Mouse (Mus musculus) testis, postnatal 14 days (tissue): ENCODE results near the gene Tmem131l.
A peak's percentile ranks its signal among the peaks of the same experiment; 100 is the strongest.

ENCODE experiments used
- DNase-seq: peaks from one replicate; pipeline ENCODE4 v3.0.0; 2021; ENCODE audit warnings: low spot score

The Tmem131l gene

DNA sequence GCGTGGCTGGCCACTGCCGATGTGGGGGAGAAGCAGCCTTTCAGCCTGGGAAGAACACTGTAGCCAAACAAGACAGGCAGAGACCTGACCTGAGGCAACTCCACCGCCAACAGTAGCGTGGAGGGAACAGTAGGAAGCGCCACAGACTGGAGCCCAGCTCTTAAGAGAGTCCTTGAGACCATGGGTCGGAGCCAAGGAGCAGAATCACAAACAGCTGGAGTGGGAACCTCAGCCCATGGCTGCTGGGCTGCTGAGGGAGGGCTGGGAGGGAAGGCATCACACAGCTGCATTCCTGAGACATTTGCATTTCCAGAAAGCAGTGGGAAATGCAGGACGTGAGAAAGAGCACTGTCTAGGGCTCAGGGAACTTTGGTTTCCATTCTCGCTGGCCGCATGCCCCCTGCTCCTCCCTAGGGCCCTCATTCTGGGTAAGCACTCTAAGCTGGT is 8.8 kb upstream of the Tmem131l start:
- peak; percentile 46 for DNase-seq

DNA sequence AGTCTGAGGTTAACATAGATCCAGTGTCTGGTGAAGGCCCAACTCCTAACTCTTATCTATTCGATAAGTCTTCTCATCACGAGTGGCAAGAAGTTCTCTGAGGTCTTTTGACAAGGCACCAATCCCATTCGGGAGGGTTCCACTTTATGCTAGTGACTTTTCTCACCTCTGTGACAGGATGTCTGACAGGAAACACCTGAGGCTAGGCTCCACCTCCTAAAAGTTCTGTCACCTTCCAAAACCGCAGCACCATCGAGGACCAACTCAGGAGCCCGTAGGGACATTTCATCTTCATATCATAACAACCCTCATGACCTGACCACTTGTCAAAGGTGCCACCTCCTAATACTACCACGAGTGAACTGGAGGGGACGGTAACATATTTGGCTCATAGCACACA is 6.2 kb upstream of the Tmem131l start:
- no peak for DNase-seq

DNA sequence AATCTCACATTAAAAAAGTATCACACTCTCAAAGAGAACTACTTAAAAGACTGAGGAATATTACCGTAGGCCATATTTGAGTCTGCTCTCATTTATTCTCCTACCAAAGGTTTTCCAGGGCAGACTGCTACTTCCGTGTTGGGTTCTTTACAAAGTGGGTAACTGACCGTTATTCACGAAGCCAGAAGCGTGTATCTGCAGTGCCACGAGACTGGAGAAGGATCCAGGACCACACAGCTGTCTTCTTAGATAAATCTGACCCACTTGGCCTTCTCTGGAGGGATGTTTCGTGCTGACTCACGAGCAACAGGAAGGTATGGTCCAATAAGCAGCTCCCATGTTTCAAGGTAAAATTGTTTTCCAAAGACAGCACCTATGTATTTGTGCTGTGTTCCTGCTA is 1.8 kb upstream of the Tmem131l start:
- no peak for DNase-seq

DNA sequence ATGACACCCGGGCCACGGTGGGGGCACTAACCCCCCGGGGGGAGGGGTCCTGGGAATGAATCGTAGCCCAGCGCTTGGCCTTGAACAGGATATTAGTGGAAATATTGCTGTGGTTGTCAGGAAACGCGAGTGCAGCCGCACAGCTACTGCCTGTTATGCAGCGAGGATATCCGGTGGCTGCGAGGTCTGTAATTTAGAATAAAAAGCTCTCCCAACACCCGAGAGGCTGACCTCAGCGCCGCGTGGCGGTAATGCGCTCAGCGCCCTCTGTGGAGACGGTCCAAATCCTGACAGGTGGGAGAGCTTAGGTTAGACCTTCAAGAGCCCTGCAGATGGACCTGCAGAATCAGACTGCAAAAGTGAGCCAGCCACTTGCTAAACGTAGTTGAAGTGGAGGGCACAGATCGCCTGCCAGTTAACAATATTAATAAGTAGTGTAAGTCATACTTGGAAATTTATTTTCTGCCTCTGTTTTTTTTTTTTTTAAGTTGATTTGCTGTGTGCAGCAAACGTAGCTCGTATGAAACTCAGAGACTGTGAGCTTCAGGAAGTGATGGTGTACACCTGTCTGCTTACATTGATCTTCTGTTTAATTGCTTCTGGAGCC is 604 bp upstream of the Tmem131l start:
- no peak for DNase-seq

DNA sequence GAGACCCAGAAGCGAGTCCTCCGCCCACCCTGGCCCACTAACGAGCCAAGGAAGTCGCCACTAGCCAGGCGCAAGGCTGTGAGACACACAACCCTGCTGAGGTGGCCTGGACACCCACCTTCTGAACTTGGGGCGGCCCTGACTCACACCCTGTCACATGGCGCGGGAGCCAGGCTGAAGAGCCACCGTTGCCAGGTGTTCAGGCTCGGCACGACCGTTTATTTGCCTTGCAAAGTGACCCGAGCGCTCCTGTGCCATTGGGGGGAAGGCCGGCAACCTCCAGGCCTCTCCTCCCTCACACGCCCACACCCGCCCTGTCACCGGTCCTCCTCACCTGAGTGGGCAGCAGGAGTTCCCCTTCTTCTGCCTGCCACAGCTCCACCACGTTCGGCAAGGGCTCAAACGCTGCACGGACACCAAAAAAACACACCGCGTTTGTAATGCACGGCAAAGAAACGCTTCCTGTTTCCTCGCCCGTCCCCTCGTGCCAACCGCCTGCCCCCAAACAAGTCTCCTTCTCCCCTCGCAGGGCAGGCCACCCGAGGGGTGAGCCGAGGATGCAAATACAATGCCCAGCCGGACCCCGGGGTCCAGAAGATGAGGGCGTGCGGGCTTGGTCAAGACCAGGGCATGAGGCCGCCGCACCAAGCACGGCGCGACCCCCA is 862 bp downstream of the Tmem131l start:
- peak; percentile 60 for DNase-seq

DNA sequence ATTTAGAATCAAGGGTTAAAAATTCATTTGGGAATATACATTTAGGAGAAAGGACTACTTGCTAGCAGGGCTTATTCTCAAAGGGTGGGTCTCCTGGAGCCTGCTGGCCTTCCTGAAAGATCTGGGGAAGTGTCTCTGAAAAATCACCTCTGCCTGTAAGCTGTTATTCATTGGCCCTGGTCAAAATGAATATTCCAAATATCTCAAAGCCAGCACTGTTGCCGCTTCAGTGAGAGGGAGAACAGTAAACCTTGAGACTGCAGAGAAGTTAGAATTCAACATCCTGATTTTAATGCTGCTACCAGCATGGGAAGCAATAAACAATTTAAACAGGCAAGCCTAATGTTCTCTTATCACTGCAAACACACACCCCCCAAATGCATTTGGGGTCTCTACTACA is 1.8 kb downstream of the Tmem131l start:
- no peak for DNase-seq

DNA sequence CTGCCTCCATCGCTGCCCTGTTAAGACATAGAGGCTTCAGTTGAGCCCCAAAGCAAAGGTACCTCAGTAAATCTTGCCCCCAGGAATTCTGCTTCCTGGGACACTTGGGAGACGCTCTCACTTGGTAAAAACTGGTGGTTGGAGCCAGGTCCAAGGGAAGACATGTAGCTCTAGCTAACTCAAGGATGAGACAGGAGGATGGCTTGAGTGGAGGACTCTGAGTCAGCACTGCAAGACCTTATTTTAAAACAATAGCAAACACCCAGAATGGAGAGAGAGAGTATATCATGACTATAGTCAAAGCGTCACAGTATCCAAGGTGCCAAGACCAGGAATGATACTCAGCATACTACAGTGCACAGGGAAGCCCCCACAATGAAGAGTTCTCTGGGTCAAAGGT is 2.4 kb downstream of the Tmem131l start:
- no peak for DNase-seq

DNA sequence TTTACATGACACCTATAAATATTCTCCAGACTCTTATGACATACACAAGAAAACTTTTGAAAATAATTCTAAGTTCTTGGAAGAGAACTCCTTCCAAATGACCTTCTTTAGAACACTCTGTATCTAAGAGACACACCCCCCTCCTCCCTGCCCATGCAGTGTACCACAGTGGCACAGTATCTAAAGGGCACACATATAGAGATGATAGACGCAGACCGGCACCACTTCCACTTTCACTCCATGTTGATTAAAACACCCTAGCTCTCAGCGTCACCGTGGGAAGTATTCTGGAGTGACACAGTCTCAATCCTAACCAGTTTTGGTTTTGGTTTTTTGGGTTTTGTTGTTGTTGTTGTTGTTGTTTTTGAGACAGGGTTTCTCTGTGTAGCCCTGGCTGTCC is 3.1 kb downstream of the Tmem131l start:
- DNase-seq, result no peak

DNA sequence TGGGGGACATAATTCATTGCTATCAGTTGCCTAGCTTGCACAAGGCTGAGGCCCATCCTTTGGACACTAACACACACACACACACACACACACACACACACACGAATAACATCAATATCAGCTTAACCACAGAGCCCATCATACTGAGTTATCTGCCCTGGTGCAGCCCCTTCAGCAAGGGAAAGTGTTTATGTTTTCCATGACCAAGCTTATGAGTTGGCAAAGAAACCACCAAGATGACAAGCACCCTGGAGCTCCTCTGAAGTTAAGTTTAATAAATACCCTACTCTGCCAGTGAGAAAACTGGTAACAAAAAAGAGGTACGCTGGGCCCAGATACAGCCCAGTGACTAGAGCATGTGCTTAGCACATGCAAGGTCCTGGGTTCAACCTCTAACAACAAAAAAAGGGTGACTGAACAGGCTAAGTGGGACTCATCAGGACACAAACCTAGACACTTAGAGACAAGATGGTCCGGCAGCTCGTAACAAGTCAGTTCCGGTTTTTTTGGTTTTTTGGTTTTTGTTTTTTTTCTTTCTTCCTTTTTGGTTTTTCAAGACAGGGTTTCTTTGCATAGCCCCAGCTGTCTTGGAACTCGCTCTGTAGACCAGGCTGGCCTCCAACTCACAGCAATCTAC is 4.1 kb downstream of the Tmem131l start:
- DNase-seq, result no peak

DNA sequence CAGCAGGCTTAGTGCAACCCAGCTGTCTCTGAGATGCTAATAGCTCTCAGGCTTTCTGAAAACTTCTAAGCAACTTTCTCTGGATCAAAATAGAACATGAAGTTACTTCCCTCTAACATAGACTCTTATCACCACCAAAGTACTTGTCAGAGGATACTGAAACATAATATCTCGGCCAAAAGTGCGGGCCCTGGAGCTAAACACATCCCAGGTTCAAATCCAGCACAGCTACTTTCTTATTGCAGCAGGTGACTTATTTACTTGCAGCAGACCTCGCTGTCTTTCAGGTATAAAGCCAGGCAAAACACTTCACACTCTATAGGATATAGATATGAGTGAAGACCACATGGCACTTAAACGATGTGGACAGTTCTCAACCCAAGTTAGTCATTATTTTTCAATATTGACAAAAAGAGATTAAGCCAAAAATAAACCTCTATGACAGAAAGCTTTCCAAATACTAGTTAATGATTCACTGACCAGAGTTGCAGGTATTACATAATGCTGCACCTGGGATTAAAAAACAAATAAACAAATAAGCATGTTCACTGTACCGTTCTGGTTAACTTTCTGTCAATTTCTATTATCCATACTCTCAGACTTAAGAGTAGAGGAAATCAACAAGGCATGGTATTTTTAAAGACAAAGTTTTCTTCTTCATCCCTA is 5.7 kb downstream of the Tmem131l start:
- DNase-seq, result no peak

DNA sequence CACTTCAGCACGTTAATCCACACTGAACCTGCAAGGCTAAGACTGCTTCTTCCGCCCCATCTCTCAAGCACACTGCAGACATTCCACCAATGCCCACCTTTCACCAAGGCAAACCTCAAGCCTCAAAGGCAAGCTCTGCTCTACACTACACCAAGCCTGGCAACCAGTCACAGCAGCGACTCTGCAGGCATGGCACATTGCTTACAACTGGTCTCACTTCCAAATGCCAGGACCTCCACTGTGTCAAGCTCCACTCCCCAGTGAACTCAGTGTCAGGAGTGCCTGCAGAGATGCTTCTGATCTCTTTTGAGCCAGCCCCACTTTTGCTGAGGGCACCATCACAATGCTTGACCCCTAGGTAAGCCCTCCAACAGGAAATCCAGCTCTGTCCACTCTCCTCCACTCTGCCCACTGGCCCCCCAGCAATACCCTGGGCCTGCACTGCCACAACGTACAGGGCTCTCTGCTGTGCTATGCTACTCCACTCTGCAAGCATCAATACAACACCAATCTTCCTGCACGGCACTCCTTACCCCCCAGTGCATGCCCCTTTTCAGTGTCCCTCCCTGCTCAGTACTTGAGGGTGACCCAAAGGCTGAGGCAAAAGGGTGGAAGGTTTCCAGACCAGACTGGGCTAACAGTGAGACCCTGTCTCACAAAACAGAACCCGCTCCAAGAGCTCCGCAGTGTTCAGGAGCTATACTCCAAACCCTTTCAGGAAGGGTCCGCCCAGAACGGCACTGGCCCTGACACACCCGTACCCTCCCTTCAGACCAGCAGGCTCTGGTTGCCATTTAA is 6.8 kb downstream of the Tmem131l start:
- DNase-seq, result no peak

DNA sequence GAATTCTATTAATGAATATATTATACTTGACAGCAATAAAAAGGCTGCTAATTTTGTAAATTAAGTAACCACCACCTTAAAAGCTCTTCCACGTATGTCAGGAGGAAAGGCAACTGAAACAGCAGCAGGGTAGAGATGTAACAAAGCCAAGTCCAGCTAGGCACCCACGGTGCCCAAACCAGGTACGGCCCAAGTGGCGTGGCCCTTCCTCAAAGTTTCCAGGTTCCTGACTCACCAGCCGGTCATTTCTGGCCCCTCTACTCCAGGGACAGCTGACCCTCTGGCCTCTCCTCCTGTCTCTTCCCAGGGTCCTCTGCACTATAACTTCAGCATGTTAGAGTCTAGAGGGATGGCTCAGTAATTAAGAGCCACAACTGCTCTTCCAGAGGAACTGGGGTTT is 7.6 kb downstream of the Tmem131l start:
- DNase-seq, result no peak

DNA sequence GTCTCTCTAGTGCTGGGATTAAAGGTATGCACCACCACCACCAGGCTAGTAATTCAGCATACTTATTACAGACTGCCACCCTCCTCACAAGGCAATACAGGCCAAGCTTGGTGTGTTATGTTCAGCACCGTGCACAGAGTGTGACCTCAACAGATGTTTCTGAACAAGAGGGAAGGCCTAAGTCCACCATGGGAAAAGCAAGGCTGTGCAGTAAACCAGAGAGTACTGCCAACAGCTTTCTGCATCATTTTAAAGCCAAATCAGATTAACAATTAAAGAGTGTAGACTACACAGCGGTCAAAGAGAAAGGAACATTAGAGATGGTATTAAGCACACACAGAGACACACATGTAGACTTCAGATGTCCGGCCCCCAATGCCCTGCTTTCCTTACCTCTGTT is 8.8 kb downstream of the Tmem131l start:
- DNase-seq, result no peak

DNA sequence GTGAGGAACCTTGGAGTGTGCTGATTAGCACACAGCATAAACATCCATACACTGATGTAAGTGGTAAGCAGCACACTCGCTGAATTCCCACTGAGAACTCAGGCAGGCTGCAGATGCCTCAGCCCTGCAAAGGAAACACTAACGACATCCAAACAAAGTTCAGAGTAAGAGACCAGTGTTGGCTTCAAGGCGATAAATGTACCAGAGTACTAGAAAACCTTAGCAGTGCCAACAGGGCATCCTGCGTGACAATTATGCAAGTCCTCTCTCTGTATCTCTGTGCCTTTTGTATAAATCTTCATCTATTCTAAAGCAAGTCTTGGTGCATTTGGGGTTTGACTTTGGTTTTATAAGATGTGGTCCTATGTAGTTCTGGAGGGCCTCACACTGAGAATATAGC is 11.0 kb downstream of the Tmem131l start:
- DNase-seq, result no peak

DNA sequence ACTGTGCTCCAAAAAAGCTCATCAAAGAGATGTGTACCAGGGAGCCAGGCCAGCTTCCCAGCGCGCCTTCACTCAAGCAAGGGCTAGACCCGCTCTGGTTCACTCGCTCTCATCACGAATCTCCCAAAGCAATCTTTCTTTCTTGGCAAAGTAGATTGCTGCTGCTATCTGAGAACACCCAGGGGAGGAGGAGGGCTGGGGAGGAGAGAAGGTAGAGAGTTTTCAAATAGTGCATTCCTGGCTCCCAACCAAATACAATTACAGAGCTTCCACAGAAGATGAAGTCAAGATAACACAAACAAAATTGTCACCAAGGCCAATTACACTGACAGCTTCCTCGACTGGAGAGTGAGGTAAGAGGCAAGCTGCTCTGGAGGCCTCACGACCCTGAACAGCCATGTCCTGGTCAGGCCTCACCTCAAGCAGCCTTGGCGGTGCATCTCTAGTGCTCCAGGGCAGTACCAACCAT is 12.2 kb downstream of the Tmem131l start:
- no peak for DNase-seq

DNA sequence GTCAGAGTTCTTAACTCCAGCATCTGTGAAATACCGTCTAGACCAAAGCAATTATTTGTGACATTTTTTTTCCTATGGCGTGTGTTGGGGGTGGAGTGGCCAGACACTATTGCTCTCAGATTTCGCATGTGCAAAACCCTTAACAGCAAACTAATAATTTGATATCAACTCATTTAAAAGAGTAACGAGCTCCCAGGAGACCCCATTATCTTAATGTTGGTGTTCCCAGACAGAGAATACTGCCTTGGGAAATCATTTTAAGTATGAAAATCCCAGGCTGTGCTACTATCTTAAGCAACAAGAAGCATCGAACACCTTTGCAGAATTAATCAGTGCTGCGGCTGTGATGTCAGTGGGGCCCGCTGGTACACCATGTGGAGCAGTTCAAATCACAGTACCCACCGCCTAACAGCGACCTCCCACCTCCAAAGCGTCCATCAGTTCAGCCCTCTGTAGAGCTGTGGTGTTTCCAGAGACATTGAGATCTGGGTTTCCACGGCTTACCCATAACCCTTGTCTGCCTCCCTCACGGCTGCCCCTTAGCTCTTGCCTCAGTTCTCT is 15.4 kb downstream of the Tmem131l start:
- no peak for DNase-seq

DNA sequence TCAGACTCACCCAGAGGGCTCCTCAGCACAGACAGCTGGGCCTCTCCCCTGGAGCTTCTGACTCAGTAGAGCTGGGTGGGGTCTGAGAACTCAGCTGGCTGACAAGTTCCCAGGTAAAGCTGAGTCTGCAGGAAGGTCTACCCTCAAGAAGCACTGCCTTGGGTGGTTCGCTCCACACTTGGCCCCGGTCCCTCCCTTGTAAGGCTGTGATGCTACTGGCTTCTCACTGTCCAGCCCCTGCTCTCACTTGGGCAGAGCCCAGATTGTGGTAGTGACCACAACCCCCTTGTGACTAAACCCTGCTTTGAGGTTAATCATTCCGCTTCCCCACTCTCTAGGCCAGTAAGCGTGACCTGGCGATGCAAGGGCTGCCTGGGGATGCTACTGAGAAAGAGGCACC is 17.3 kb downstream of the Tmem131l start:
- DNase-seq, result no peak

DNA sequence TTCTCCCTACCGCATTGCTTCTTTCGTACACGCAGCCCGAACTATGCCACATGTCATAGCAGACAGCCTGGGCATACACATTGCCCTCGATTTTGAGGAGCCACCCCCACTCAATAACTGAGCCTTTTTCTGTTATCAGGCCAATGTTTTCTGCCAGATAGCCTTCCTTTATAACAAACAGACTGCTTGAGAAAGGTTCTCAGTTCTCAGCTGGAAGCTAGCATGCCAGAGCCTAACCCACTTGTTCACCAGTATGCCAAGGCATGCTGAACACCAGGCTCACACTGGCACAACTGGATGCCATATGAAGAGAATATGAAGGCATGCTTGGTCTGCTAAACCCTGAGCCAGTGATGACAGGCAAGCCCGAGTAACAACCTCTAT is 17.8 kb downstream of the Tmem131l start:
- DNase-seq, result no peak

DNA sequence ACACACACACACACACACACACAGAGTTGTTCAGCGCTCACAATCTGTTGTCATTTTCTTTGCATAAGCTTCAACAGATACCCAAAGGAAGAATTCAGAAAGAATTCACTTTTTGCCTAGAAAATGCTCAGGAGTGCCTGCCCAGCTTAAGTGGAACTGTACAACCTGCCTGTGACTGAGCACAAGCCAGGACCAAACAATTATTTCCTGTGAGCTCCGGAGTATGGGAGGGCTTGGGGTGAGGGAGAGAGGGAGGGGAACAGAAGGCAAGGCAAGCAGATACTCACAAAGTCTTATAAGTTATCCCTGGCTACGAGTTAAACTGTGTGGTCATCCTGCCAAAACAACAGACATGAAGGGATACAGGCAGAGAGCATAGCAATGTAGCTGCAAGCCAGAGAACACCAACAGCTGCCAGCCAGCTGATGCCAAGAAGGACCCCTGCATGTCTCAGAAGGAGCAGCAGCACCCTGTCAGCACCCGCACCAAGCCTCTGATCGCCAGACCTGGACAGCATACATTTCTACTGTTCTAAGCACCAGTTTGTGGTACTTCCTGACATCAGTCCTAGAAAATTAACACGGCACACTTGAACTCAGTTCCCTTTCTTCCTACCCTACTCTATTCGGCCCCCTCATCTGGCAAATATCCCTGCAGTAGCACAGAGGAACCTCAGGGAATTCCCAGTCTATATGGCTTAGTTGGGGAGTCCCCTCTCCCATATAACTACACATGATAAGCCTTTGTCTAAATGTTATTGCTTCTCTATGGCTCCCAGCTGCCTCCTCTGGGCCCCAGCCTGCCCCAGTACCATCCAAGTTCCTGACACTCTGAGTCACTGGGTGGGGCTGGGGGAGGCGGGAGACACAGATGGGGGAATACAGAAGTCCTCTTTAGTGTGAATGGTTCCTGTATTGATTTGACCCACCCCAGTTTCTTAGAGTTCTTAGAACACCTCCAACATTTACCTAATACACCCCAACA is 18.5 kb downstream of the Tmem131l start:
- DNase-seq, result no peak

DNA sequence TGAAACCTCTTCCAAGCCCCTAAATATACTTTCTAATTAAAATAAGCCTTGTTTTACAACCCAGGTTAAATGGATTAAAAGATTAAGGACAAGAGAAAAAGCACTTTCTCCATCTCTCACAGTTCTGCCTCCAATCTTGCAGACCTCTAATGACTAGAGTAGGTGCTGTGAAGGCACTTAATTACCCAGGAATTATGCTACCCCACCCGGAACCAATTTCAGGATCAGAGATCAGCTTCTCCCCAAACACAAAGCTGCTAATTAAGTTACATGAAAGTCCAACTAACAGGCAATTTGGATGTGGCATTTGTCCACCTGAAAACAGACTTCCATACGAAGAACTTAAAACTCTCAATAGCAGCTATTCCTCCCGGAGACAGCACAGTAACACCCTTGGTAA is 19.4 kb downstream of the Tmem131l start:
- no peak for DNase-seq
